Mouse (Mus musculus) retina, adult 2 months (tissue): ENCODE measurements around the gene Nup62.

ENCODE experiments used
- DNase-seq: peaks from one replicate; pipeline ENCODE4 v3.0.0-alpha.2; 2012; ENCODE audit warnings: low read depth, low spot score

The Nup62 gene

DNA sequence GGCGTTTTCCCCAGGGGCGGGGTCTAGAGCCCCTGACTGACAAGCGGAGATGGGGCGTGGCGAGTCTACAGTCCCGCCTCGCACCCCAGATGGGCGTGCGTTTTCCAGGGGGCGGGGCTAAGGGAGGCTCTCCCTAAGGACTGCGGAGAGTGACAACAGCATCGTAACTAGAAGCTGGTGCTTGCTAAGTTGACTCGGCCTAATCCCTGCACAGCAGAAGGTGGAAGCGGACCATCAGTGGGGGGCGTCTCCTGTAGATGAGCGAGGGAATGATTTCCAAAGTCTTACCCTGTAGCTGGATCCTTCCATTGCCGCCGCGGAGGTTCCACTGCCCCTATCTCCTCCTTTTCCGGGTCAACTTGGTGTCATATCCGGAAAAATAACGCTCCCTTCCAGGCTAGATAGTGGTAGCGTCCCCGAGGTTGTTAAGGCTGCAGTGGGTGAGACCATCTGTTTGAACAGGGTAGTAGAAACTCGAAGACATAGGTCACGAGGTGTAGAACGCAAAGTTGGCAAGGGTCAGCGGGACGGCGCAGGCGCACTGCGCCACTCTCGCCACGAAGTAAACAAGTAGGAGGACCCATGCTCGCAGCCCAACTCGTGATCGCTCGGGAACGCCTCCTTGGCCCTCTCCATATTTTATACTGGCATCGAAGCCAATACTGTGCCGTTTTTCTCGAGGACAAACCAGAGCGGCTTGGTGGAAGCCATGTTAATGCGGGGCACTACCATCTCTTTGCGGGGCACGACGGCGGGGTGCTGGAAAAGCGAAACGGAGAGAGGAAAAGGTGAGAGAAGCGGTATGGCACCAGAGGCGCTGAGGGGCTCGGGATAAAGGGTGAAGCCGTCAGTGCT lies 32.9 kb downstream of the Nup62 start, which contains the start of the genes Akt1s1 and Tbc1d17:
Gene Akt1s1 (plus strand): TSS at position 431 of the 855 bp plus-strand sequence.
Gene Tbc1d17 (minus strand): TSS at position 519 of the 855 bp plus-strand sequence.
- DNase-seq = peak; percentile 100

DNA sequence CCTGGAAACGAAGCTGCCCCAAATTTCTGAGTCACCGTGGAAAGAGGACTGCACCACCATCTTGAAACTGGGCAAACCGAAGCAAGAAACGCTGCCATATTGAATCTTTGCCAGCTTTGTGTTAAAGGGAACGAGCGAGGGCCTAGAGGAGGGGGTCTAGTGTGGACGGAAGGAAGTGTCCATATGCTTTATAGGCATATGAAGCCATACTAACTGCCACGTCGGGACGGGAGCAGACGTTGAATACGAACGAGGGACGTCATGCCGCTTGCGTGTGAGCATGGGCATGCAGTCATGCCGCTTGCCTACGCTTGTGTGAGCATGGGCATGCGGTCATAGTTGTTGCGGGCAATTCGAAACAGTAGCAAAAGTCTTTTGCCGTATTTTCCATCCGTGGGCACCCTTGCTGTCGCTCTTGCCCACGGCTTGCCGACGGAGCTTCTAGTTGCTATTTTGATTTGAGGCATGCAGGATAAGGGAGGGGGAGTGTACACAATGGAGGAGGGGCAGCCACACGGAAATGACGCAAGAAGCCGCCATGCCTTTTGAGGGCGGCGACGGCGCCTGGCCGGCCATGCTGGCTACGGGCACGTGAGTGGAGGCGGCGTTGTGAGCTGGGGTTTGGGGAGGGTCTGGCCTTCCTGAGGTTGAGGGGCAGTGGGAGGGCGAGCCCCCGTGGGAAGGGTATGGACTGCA lies 33.7 kb downstream of the Nup62 start:
- peak; percentile 84 for DNase-seq

DNA sequence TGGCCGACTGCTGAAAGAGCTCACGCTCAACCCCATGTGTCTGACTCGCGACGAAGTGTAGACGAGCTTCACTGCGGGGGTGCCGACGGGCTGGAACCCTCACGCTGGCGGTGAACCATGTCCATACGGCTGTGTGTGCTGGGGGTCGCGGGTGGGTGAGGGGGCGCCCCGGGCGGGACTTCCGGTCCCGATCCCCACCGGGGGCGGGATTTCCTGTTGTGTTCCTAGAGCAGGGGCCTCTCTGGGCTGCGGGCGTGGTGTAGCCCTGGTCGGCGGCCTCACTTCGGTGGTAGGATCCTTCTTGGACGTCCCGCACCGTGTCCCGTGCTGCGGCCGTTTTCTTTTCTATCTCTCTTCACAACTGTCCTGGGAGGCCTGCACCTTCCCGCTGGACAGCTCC lies 34.3 kb downstream of the Nup62 start:
- peak; percentile 46 for DNase-seq

DNA sequence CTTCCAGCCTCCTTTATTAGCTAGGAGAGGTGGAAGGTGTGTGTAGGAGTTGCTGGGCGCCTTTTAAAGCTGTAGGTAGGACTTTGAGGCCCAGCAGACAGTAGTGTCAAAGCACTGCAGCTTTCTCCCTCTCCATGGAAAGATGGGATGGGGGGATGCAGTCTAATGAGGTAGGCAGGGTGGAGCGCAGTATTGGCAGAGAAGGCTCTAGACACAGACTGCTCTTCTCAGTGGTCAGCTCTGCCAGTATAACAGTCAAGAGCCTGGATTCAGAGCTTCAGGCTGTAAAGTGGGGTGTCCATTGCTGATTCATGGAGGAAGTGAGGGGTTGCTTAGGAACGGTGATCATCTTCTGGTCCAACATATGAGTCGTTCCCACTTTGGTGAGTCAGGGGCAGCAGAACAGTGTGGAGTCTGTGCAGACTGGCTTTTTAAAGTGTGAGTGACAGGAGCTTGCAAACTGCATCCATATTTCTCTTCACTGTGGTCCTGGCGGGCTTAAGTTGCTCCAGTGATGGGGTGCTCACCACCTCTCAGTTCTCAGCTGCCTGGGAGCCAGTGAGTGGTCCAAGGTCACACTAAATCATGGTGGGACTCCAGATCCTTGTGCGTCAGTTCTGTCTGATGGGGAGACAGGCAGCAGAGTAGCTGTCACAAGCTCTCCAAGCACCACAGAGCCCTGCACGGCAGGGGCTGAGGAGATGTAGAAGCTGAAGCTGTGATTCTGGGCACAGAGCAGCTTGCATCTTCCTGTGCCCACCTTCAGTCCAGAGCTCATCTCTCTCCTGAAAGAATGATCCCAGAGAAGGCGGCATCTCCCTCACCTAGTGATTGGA lies 35.1 kb downstream of the Nup62 start:
- DNase-seq = no peak

DNA sequence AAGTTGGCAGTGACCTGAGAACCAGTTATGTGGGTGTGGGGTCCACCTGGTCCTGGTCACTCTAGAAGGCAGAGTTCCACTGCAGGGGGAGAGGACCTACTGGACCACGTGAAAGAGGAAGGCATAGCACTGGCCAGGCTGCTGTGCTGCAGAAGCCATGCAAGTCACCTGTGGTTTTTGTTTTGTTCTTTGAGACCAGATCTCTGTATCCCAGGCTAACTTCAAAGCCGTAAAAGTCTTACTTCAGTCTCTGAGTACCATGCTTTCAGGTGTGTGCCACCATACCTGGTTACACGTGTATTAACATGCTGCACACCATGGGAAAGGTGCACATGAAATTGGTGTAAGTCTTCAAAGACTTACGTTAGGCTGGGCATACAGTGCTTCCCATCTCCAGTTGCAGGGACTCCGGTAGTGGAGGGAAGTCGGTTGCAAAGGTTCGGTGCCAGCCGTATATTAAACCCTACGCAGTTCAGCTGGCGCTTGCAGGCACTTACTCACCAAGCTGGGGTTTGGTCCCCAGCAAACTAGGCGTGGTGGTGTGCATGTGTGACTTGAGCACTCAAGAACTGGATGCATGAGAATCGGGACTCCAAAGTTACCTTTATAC lies 35.8 kb downstream of the Nup62 start:
- DNase-seq = no peak

DNA sequence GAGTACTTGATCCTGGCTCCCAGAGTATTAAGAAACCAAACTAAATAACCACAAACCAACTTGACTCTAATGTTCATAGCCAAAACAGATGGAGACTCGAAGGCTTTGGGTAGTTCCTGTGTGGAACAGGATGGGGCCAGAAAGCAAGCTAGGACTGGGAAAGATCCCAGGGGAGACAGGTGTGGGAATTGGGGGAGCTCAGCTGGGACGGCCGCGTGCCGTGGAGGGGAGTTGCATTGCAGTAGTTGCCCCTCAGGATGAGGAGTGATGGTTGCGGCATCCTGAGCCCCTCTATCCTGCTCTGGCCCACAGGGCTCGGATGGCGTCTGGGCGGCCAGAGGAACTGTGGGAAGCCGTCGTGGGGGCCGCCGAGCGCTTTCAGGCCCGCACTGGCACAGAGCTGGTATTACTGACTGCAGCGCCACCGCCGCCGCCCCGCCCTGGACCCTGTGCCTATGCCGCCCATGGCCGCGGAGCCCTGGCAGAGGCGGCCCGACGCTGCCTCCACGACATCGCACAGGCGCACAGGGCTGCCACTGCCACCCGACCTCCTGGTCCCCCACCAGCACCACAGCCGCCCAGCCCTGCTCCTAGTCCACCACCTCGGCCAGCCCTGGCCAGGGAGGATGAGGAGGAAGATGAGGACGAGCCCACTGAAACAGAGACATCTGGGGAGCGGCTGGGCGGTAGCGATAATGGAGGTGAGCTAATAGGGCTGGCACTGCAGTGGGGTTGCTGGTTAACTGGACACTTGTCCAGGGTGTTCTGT lies 36.6 kb downstream of the Nup62 start:
- DNase-seq = no peak

DNA sequence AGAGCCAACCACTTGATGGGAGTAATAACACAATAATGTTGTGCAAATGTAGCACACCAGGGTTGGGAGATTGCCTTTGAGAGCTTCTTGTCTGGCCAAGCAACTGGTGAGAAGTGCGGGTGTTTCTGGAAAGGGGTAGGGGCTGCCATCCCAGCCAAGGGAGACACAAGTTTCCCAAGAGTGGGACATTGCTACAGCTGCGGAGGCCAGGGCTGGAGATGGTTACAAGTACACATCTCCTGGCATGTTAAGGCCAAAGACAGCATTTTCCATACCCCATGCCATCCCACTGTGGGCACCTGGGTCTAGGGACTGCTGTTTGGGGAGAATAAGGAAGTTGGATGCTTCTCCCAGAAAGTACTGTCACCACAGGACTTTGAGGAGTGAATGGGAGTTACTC lies 37.2 kb downstream of the Nup62 start:
- no peak for DNase-seq

DNA sequence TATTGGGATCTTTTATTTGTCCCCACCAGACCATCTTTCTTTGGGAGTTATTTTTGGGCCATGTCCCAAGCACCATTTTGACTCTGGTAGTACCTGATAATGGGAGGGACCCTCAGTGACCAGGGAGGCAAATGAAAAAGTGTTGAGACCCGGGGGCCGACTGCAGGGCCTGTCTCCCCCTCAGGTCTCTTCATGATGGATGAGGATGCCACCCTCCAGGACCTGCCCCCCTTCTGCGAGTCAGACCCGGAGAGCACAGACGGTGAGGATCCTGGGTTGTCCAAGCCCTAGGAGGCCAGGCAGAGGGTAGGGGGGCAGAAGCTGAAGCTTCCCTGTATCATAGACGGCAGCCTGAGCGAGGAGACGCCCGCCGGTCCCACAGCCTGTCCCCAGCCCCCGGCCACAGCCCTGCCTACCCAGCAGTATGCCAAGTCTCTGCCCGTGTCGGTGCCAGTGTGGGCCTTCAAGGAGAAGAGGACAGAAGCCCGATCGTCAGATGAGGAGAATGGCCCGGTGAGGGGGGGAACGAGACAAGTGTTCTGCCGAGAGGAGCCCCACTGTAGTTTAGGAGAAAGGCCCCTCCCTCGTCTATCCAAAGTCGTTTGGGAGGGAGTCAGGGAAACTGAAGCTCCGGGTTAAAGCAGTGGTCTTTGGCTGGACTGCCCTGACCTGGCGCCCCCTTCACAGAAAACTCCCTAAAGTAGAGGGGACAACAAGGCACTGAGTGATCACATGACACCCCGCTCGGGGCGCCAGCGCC lies 37.9 kb downstream of the Nup62 start:
- no peak for DNase-seq

DNA sequence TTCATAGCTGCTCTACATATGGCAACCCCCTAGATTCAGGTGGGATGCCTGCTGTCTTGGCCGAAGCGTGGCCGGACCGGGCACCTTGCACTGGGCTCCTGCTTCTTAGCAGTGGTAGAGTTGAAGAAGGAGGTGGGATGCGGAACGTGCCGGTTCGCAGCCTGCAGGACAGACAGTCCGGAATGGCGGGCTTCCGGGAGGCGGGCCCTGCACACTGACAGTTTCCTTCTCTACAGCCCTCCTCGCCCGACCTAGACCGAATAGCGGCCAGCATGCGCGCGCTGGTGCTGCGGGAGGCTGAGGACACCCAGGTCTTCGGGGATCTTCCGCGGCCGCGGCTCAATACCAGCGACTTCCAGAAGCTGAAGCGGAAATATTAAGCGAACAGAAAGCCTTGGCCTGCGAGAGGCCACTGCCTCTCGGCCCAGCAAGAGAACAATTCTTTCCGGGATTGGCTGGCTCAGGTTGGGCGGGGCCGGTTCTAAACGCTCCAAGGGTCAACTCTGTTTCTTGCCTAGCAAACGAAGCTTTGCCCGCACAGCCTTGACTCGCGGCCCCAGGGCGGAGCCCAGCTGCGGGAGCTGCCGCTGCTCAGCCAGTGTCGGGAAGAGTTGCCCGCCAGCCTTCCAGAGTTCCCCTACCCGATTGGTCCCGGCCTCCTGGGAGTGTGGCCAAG lies 38.6 kb downstream of the Nup62 start:
- DNase-seq = peak; percentile 37

DNA sequence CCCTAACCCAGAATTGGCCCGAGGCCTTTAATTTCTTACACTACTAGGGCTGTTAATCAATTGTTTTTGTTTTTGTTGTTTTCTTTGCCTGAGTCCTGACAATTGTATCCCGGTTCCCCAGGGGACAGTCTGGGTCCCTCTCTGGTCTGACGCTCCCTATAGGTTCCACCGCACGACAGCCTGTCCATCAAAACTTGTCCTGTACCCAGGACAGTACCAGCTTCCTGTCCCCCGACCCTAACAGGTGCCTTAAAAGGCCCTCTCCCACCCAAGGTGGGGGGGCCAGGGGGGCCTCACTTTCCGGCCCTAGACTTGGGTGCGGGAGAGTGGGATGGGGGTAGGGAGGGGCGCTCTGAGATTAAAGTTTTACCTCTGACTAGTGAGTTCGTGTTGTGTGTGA lies 39.1 kb downstream of the Nup62 start:
- DNase-seq = no peak

DNA sequence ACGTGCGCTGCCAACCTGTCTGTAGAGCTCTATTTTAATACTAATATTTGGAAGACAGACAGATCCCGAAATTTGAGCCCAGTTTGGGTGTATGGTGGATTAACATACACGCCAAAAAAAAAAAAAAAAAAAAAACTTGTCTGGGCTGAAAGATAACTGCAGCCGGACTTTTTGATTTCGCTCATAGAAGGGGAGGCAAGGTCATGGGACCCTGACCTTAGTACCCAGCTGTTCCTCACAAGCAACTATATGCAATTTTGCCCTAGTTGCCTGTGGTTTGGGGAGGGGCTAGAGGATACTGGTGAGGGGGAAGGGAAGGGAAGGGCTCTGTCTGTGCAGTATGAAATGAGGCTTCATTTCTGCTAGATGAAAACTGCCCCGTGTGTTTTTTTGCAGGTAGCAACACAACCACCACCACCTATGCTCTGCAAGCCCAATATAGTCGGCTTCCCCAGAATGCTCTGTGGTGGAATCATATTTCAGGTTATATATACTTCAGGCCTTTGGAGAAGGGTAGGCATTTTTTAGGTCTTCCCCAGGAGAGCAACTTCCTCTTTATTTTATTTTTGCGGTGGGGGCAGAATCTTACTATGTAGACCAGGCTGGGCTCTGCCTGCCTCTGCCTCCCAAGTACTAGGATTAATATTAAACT lies 40.5 kb downstream of the Nup62 start:
- no peak for DNase-seq

DNA sequence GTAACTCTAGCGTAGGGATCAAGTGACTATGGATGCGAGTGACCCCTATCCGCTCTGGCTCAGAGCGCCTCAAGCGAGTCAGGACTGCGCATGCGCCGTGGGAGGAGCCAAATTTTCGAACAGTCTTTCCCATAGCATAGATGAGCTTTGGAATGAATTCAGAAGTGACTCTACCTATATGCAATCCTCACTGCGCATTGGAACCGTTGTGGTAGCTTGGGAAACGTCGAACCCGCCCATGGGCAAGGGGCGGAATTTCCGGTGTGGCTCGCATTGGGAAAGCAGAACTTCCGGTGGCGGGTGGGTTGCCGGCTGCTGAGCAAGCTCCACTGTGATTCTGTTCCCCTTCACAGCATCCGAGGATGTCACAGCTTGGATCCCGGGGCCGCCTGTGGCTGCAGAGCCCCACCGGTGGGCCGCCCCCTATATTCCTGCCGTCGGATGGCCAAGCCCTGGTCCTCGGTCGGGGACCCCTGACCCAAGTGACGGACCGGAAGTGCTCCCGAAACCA lies 41.2 kb downstream of the Nup62 start, which contains the start of gene Pnkp:
Gene Pnkp (plus strand): TSS at position 98 of the 511 bp plus-strand sequence.
- DNase-seq = peak; percentile 71

DNA sequence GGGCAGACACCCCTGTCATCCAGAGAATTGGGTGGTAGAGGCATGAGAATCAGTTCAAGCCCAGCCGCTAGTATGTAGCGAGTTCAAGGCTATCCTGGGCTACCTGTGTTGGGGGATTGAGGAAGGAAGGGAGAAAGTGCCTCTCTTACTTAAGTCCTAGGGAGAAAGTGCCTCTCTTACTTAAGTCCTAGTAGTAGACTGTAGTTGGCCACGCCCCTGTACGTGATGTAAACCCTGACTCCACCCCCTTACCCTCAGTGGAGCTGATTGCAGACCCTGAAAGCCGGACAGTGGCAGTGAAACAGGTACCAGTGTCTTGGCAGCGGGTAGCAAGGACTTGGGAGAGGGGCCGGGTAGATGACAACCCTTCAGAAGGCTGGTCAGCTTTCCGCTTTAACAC lies 42.0 kb downstream of the Nup62 start:
- no peak for DNase-seq

DNA sequence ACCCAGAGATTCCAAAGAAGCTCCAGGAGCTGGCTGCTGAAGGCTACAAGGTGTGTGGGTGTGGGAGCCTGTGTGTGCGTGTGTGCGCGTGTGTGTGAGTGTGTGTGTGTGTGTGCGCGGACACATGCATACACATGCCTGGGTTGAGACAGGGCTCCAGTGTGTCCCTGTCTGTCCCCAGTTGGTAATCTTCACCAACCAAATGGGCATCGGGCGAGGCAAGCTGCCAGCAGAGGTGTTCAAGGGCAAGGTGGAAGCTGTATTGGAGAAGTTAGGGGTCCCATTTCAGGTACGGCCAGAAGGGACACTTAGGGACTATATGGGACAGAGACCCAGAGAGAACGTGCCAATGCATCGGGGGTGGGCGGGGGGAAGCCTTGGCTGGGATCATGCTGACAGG lies 44.0 kb downstream of the Nup62 start:
- DNase-seq = no peak

DNA sequence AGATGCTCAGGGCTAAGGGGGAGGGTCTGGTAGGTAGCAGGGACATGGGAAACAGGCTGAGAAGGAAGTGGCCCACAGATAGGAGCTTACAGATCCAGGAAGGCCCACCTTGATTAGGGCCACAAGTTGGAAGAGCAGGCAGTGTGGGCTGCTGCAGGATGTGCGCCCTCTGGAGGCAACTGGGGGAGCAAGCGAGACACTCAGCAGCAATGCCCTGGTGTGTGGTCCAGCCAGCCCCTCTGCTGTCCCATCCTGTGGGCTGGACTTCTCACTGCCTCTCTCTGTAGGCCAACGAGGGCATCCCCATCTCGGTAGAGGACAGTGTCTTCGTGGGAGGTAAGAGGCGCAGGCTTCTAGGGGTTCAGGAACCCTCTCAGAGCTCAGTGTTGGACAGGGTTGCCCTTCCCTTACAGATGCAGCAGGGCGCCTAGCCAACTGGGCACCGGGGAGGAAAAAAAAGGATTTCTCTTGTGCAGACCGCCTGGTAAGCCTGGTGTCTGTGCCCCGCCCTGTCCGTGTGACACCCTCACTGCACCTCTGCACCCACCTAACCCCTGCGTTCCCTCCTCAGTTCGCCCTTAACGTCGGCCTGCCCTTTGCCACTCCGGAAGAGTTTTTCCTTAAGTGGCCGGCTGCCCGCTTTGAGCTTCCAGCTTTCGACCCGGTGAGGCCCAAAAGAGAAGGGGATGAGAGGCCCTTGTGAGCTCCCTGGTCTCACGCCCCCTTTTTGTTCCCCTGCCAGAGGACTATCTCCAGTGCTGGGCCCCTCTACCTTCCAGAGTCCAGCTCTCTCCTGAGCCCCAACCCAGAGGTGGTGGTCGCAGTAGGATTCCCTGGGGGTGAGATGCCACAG lies 44.9 kb downstream of the Nup62 start:
- no peak for DNase-seq

DNA sequence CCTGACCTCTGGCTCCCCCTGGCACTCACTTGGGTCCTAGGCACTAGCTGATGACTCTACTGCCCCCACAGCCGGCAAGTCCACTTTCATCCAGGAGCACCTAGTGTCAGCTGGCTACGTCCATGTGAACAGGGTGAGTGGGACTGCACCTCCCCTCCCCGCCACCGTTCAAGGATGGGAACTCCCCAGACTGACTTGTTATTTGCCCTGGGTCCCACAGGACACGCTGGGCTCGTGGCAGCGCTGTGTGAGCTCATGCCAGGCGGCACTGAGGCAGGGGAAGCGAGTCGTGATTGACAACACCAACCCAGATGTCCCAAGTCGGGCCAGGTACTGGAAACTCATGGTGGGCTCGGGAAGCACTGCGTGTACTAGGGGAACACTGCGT lies 45.5 kb downstream of the Nup62 start:
- no peak for DNase-seq

DNA sequence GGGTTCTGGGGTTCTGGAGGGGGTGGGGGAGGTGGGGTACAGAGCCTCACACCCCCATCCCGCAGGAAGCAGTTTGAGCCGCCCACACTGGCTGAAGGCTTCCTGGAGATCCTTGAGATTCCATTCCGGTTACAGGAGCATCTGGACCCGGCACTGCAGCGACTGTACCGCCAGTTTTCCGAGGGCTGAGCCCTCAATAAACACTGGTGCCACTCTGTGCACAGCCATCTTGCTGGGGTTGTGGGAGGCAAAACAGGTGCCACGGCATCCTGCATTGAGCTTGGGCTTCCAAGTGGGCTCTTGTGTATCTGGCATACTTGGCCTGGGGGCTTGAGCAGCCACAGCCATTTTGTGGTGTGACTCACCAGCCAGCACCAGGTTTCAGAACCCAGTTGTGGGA lies 46.5 kb downstream of the Nup62 start:
- no peak for DNase-seq

DNA sequence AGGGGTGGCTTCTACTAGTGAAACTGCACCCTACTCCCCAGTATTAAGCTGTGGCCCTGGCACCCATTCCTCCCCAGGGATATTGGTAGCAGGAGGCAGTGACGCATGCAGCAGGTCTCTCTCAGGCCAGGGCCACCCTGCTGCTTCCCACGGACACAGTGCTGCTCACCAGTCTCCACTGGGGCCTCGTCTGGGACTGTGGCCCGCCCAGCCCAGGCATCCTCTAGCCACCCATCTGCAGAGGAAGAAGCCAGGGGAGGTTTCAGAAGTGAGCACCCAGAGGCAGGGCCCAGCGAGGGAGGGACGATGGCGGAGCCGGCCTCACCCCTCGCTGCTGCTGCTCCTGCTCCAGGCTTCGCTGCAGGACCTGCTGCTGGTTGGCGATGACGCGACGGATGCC lies 47.3 kb downstream of the Nup62 start:
- no peak for DNase-seq
